Mouse (Mus musculus) cerebellum, adult 2 months (tissue): ENCODE data around the gene Flrt2.

ENCODE experiments used
- CTCF ChIP-seq: fragments of 200-500 bp; IDR thresholded peaks from 2 replicates; pipeline ENCODE4 v1.5.1; 2011; ENCODE audit warnings: low read depth, mild to moderate bottlenecking, control low read depth, low read length, moderate library complexity, borderline replicate concordance; ENCODE audit not compliant: insufficient read depth
- POLR2A ChIP-seq: fragments of 200-500 bp; IDR thresholded peaks from 2 replicates; pipeline ENCODE4 v1.6.1; 2011; ENCODE audit warnings: low read length, control low read depth, borderline replicate concordance; ENCODE audit not compliant: insufficient read depth

DNA sequence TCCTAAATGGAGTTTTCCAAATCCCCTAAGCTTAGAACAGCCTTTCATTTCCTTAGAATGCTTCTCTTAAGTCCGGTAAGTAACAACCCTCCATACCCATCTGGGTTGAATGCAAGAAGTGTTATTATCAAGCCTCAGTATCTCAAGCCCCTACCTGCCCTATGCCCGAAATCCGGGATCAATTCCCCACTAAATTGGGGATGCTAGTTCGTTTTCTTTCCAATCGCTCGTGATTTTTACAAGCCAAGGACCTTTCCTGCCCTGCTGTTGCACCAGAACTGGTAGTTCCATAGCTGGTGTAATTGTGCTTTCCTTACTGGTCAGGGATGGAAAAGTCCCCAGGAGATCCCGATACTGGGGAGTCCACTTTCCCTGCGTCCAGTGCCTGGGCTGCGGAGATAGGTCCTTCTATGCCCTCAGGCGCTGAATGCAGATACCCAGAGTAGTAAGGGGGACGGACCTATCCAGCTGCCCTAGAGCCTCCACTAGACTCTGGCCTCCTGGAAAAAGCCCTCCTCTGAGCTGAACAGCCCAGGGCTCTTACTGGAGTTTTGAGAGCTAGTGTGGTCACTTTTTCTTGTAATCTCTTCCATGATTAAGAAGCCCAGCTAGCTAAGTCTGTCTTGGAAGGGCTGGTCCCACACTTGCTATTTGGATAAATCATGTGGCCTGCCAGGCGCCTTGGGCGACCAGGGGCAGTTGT, 1.1 kb downstream of the Flrt2 start:
- TF ChIP-seq CTCF (no peak), POLR2A (no peak)
